Mouse (Mus musculus): ENCODE measurements around the gene Hoxa6.

Hoxa6 gene

GRCm38 (mm10) chr6:52202362-52203120 lies 6.0 kb downstream of the Hoxa6 start:
- no peak for DNase-seq (ENCODE audit: low read depth, low spot score)

DNA sequence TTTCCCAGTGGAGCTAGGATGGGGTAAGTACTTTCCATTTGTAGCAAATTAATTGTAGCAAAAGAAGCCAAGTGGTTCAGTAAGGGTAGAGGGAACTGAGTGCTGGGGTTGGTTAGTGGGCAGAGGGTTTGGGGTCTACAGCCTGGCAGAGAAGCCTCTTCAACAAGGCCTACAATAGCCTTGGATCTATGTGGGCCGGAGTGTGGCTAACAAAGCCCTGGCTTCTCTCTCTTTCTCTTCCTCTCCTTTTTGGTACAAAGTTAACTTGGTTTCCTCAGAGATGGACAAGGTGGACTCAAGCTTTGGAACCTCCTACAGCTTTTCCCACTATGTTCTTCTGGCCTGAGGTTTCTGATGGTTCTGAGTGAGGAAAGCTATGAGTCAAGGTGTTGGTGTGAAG lies 7.3 kb downstream of the Hoxa6 start:
- no peak for DNase-seq (ENCODE audit: low read depth, low spot score)

- no peak for DNase-seq (ENCODE audit: low read depth, low spot score)
Observed at GRCm38 (mm10) chr6:52200751-52201250, 7.7 kb downstream of the Hoxa6 start.

DNA sequence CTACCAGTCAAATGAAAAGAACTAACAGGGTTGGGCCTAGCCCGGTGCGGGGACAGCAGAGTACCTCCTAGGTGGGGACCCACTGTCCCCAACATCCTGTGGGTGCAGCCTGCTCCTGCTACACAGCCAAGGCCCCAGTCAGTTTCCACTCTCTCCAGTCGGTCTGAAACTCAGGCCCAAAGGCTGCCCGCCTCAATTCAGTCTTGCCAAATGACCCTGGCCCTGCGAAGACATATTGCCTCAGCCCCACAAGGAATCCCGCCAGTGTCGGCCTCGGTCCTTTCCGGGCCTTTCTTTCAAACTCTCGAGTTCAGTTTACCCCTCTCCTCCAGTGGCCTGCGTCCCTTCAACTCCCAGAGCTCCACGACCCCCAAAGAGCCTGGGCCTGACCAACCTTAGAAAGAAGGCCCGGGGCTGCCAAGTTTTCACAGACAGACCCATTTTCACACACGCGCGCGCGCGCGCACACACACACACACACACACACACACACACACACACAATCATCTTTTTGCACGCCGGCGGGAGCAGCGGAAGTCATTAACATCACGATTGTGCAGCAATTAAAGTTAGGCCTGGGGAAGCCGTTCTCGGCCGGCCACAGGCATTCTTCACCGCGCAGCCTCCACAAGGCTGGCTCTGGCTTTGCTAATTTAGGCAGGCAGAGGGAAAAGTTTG lies 8.3 kb downstream of the Hoxa6 start:
- no peak for DNase-seq (ENCODE audit: low read depth, low spot score)

GRCm38 (mm10) chr6:52197271-52197670 lies 11.3 kb downstream of the Hoxa6 start:
- DNase-seq (ENCODE audit: low read depth, low spot score) = no peak

- no peak for DNase-seq (ENCODE audit: low read depth, low spot score)
Observed at GRCm38 (mm10) chr6:52196811-52197210, 11.7 kb downstream of the Hoxa6 start.

DNA sequence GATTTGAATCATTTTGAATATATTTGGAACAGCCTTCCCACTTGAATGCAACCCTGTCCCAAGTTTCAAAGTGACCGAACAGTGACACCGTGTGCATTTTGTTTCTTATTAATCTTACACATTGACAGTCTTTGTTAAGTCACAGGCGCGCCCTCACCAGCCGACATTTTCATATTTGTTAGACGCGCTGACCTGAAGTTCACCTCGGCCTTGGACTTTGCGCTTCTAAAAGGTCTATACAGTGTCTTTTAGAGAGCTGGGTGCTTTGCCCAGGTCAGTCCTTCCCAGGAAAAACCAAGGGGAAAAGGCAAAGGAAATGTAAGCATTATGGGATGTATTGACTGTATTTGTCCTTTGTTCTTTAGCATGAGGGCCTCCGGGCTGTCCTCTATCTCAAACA lies 13.8 kb downstream of the Hoxa6 start:
- DNase-seq (ENCODE audit: low read depth, low spot score) = no peak

DNA sequence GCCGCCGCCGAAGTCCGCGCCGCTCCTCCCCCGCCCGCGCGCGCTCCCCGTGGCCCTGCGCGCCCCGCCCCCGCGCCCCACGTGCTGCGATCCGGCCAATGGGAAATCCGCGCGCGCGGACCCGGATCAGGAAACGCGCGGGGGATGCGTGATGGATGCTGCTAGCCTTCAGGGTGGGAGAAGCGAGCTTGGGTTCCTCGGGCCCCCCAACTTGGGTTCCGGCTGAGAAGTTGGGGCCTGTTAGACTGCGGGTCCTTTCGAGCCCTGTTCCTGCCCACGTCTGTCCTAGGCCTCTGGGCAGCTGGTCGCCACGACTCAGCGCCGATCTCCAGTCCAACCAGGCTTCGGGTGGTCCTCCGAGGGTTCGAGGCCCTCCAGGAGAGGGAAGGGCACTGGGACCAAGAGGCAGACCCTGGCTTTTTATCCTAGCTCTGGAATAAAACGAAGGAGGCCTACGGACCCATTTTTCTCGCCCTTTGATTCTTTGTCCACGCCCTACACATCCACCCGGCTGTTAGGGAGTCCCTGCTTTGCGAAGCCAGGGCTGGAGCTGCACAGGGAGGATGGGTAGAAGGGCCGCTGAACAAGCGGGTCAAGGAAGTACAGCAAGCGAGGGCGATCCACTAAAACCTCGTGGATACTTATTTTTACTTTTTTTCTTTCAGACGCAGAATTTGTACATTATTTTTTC lies 16.5 kb downstream of the Hoxa6 start:
- DNase-seq (ENCODE audit: low read depth, low spot score) = peak; percentile 65

- no peak for DNase-seq (ENCODE audit: low read depth, low spot score)
Observed at GRCm38 (mm10) chr6:52190906-52191810, 17.4 kb downstream of the Hoxa6 start, which contains the start of gene Hoxa4. TSS of gene Hoxa4 (minus strand) at chr6:52191753.

GRCm38 (mm10) chr6:52190410-52190809 lies 18.1 kb downstream of the Hoxa6 start:
- no peak for DNase-seq (ENCODE audit: low read depth, low spot score)

- DNase-seq (ENCODE audit: low read depth, low spot score) = no peak
Observed at GRCm38 (mm10) chr6:52189909-52190308, 18.6 kb downstream of the Hoxa6 start.

DNA sequence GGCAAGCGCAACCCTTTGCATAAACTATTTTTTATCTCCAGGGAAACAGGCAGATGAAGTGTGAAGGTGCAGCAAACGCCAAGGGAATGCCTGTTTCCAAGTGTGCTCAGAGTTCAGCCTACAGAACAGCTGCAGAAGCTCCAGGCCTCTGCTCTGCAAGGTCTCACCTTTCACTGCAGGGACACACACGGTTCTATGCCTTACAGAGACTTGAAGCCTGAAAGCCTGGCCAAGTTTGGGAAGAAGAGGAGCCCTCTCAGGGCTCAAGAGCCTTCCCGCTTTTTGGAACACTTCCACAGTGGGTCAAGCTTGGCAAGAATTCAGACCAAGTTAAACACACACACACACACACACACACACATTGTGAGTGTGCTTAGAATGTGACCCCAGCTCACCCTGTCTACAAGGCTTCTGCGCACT lies 19.3 kb downstream of the Hoxa6 start:
- peak; percentile 86 for DNase-seq (ENCODE audit: low read depth, low spot score)

DNA sequence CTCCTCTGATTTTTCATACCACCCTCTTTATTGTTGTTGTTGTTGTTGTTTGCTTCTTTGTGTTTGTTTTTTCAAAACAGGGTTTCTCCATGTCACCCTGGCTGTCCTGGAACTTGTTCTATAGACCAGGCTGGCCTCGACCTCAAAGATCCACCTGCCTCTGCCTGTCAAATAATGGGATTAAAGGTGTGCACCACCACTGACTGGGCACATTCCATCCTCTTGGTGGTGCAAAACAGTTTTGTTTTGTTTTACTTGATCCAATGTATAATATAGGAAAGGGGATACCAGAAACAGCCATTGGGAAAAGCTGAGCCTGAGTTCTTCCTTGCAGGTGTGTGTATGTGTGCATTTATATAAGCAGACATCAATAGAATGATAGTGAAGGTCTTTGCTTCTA lies 22.0 kb downstream of the Hoxa6 start:
- no peak for DNase-seq (ENCODE audit: low read depth, low spot score)

- no peak for DNase-seq (ENCODE audit: low read depth, low spot score)
Observed at GRCm38 (mm10) chr6:52185834-52186233, 22.7 kb downstream of the Hoxa6 start.

GRCm38 (mm10) chr6:52185222-52185621 lies 23.3 kb downstream of the Hoxa6 start:
- DNase-seq (ENCODE audit: low read depth, low spot score) = no peak

GRCm38 (mm10) chr6:52184668-52185067 lies 23.9 kb downstream of the Hoxa6 start:
- DNase-seq (ENCODE audit: low read depth, low spot score) = no peak

GRCm38 (mm10) chr6:52183311-52184080 lies 25.0 kb downstream of the Hoxa6 start:
- no peak for DNase-seq (ENCODE audit: low read depth, low spot score)

DNA sequence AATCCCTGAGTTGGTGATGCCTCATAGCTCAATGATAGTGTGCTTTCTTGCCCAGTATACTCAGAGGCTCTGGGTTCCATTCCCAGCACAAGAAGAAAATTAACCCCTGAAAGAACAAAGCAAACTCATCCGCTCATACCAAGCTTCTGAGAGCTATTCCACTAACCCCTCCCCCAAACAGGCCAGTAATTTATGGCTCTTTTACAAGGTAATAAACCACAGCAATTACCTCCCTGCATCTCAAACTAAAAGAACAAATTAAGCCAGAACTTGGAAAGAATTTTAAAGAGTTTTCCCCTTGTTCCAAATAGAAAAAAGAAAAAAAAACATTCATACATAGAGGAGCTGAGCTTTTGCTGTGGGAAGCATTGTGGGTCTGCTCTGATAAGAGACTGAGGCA lies 25.7 kb downstream of the Hoxa6 start:
- DNase-seq (ENCODE audit: low read depth, low spot score) = no peak

- no peak for DNase-seq (ENCODE audit: low read depth, low spot score)
Observed at GRCm38 (mm10) chr6:52182030-52182429, 26.5 kb downstream of the Hoxa6 start.

GRCm38 (mm10) chr6:52180726-52181125 lies 27.8 kb downstream of the Hoxa6 start:
- DNase-seq (ENCODE audit: low read depth, low spot score) = no peak
